Mouse (Mus musculus): ENCODE measurements at regions not wholly inside any gene's neighbourhood (a gene's known extent, or its start where the extent isn't known, plus 50 kb on each side); places are given as distances from the start of the nearest gene placed in this dataset.

DNA sequence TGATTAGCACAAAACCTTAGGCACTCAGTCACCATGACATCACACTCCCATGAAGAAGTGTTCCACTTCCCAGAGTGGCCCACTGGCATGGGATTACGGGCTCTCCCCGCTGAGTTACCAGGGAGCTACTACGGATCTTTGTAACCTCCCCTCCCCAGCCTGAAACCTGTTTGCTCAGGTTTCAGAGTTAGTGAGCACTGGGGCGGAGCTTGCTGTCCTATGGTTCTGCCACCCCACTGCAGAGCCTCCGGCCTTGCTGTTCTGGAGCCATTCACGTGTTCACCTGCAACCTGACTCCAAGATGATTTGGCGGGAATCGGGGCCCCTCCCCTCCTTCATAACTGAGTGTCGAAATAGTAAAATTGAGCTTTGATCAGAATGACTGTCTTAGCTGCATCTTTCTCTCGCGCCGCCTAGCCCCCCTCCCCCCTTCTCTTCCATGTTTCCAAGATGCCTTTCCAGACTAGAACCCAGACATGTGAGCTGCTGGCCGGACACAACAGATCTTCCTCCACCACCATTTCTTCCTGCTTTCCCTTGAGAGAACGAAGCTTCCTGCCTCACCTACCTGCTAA, 95.8 kb upstream of the Glrp1 start:
- TF ChIP-seq CTCF (conservative IDR thresholded peaks at IDR 0.05 in 1 of 2, IDR thresholded peaks at IDR 0.05 in 1 of 2; ENCODE audit: low read depth in 2 of 2, low read length in 2 of 2) (no peak), POLR2A (IDR thresholded peaks at IDR 0.05; ENCODE audit: low read depth, low read length) (no peak), MEF2A (IDR thresholded peaks at IDR 0.05; ENCODE audit: borderline replicate concordance, low read depth, low read length) (no peak), MAFK (IDR thresholded peaks at IDR 0.05; ENCODE audit: insufficient replicate concordance, low read length) (no peak), ELF1 (IDR thresholded peaks at IDR 0.05; ENCODE audit: low read depth, low read length) (no peak)
